Mouse (Mus musculus): Measurements from ENCODE around the gene Plekhj1. TPM values are rescaled to one million over a fixed set of nuclear protein-coding genes. Genes with fewer than 3 reads are reported as not detected.
A peak's percentile ranks its signal among the peaks of the same experiment; 100 is the strongest.

Gene Plekhj1
- total RNA-seq, 4 experiments from 2014 or later: 24.2 to 34.4 (median 32.0) TPM

- peak; percentile 97 for DNase-seq (ENCODE audit: low spot score in 2 of 2)
Measured at GRCm38 (mm10) chr10:80754594-80755290, 43.7 kb downstream of the Plekhj1 start, which contains the start of gene Dot1l. Gene Dot1l, plus strand, starts transcription at chr10:80755206.

- DNase-seq (ENCODE audit: low spot score in 2 of 2): peak; percentile 52 to 70
Measured at GRCm38 (mm10) chr10:80752079-80752625, 46.3 kb downstream of the Plekhj1 start.

- peak; percentile 77 to 87 for DNase-seq (ENCODE audit: low spot score in 2 of 2)
Measured at GRCm38 (mm10) chr10:80751188-80751832, 47.1 kb downstream of the Plekhj1 start.

DNA sequence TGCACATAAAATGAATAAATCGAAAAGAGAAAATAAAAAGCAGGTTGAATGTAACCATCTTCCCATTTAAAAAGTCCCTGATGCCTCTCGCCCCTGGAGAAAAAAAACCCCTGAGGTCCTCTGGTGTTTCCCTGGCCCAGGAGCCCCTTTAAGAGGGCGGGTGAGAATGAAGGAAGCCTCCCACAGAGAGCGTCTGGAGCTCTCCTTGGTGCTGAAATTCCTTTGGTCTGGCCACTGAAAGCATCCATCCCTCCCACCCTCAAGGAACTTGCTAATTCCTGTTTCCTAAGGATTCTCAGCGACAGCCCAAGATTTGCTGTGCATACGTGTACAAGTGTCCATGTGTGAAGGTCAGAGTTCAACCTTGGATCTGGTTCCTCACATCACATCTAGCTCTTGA, 49.8 kb downstream of the Plekhj1 start:
- DNase-seq (ENCODE audit: low spot score in 2 of 2): no peak

DNA sequence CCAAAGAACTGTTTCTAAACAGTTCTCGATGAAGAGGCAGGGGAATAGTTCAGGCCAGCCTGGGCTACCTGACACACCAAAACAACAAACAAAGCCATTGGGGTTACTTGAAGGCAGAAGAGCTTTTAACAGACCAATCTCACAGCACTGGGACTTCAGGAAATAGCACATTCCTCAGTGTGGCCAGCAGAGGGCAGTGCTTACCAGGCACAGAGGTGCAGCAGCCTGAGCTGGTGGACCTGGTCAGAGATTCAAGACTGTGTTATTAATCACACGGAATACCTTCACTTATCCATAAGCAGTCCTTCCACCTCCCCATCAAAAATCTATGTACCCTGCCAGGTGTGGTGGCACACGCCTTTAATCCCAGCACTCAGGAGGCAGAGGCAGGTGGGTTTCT, 51.0 kb downstream of the Plekhj1 start:
- DNase-seq (ENCODE audit: low spot score in 2 of 2): peak; percentile 33 to 40

Small RNA genes within 50 kb of the gene (microRNA-seq; reads per million reads assigned to microRNA genes)
- 4.2 reads per million for gene Mir1982

Other genes starting within 250 kb of the Plekhj1 start
- gene Rexo1, start 237.1 kb downstream of the Plekhj1 start, total RNA-seq (2022): 10 to 100 TPM in 2 of 4 experiments, 1 to 10 TPM in 2; 8.5 to 11.1 (median 10.1) TPM
- gene Klf16, start 221.3 kb downstream of the Plekhj1 start, total RNA-seq (2022): 1 to 10 TPM; 1.1 to 2.0 (median 1.3) TPM
- gene Abhd17a, start 208.3 kb downstream of the Plekhj1 start, total RNA-seq (2022): 10 to 100 TPM; 70.5 to 80.7 (median 77.3) TPM
- gene Scamp4, start 195.8 kb downstream of the Plekhj1 start, total RNA-seq (2022): 10 to 100 TPM; 17.4 to 21.2 (median 19.2) TPM
- under 1 TPM in 3 of 4 experiments, not detected in 1; 0.29 to 0.43 (median 0.36) TPM for gene Adat3, start 195.7 kb downstream of the Plekhj1 start, total RNA-seq (2022)
- gene Gm49322, start 192.6 kb downstream of the Plekhj1 start, total RNA-seq (2022): under 1 TPM in 2 of 4 experiments, not detected in 2; 0.20 to 0.24 TPM
- 100 to 1,000 TPM; 124 to 147 (median 144) TPM for gene Csnk1g2, start 175.8 kb downstream of the Plekhj1 start, total RNA-seq (2022)
- gene Btbd2, start 141.6 kb downstream of the Plekhj1 start, total RNA-seq (2022): 10 to 100 TPM; 36.7 to 40.7 (median 39.7) TPM
- gene Mknk2, start 120.5 kb downstream of the Plekhj1 start, total RNA-seq (2022): 100 to 1,000 TPM; 226 to 292 (median 253) TPM
- gene Mob3a, start 96.6 kb downstream of the Plekhj1 start, total RNA-seq (2022): 1 to 10 TPM; 2.6 to 3.6 (median 3.4) TPM
- gene Izumo4, start 96.4 kb downstream of the Plekhj1 start, total RNA-seq (2022): 1 to 10 TPM; 1.0 to 3.1 (median 2.7) TPM
- gene Ap3d1, start 56.4 kb downstream of the Plekhj1 start, total RNA-seq (2022): 10 to 100 TPM; 24.1 to 29.3 (median 27.8) TPM
- gene Dot1l, start 43.4 kb downstream of the Plekhj1 start, total RNA-seq (2022): 10 to 100 TPM; 12.4 to 13.8 (median 13.5) TPM
- 10 to 100 TPM; 26.0 to 33.2 (median 29.9) TPM for gene Sf3a2, start 428 bp downstream of the Plekhj1 start, total RNA-seq (2022)
- gene Amh, start 6.6 kb upstream of the Plekhj1 start, total RNA-seq (2022): under 1 TPM in 3 of 4 experiments, not detected in 1; 0.22 to 0.40 (median 0.24) TPM
- gene Jsrp1, start 14.9 kb upstream of the Plekhj1 start, total RNA-seq (2022): 100 to 1,000 TPM; 455 to 508 (median 490) TPM
- gene Oaz1, start 28.0 kb upstream of the Plekhj1 start, total RNA-seq (2022): 1,000 to 10,000 TPM in 1 of 4 experiments, 100 to 1,000 TPM in 3; 735 to 1,031 (median 850) TPM
- 10 to 100 TPM in 3 of 4 experiments, 1 to 10 TPM in 1; 7.4 to 12.5 (median 10.4) TPM for gene Lingo3, start 45.4 kb upstream of the Plekhj1 start, total RNA-seq (2022)
- 10 to 100 TPM in 3 of 4 experiments, 1 to 10 TPM in 1; 6.2 to 19.0 (median 14.5) TPM for gene Lsm7, start 56.6 kb upstream of the Plekhj1 start, total RNA-seq (2022)
- gene Sppl2b, start 56.6 kb upstream of the Plekhj1 start, total RNA-seq (2022): 10 to 100 TPM; 11.3 to 12.5 (median 11.7) TPM
- gene Tmprss9, start 73.2 kb upstream of the Plekhj1 start, total RNA-seq (2022): under 1 TPM in 1 of 4 experiments, not detected in 3; 0.13 TPM
- 100 to 1,000 TPM; 119 to 143 (median 123) TPM for gene Timm13, start 102.3 kb upstream of the Plekhj1 start, total RNA-seq (2022)
- gene Lmnb2, start 119.6 kb upstream of the Plekhj1 start, total RNA-seq (2022): 1 to 10 TPM; 2.1 to 4.0 (median 2.3) TPM
- gene Gadd45b, start 131.4 kb upstream of the Plekhj1 start, total RNA-seq (2022): 10 to 100 TPM in 3 of 4 experiments, 1 to 10 TPM in 1; 6.8 to 31.8 (median 26.9) TPM
- 1 to 10 TPM; 1.1 to 2.7 (median 1.7) TPM for gene Gng7, start 216.3 kb upstream of the Plekhj1 start, total RNA-seq (2022)
- under 1 TPM in 1 of 4 experiments, not detected in 3; 0.24 TPM for gene Diras1, start 227.0 kb upstream of the Plekhj1 start, total RNA-seq (2022)
- gene Slc39a3, start 238.8 kb upstream of the Plekhj1 start, total RNA-seq (2022): 10 to 100 TPM; 12.9 to 15.3 (median 13.9) TPM

All from gastrocnemius, adult 8-10 months (tissue).